Mouse (Mus musculus) liver, postnatal 0 days (tissue): Measurements from ENCODE around the gene Clstn2.

Experiments
- CTCF ChIP-seq: sonication (generic); IDR thresholded peaks from 2 replicates; pipeline ENCODE4 v1.5.1; 2016; ENCODE audit warnings: antibody characterized with exemption, low read depth
- EP300 ChIP-seq: IDR thresholded peaks from 2 replicates; pipeline ENCODE4 v1.6.1; 2016; ENCODE audit warnings: antibody characterized with exemption, low read depth, mild to moderate bottlenecking

GRCm38 (mm10) chr9:97434666-97435065 is 598.3 kb downstream of the Clstn2 start:
- TF ChIP-seq EP300: no peak
- TF ChIP-seq CTCF: no peak
